Mouse (Mus musculus) stomach, postnatal 0 days (tissue): ENCODE measurements around the gene Slc34a3.
"Not testable (repeated sequence)": the region's sequence is repeated elsewhere in the genome, so short reads cannot be mapped to it uniquely, and the experiment has no call there.

Source experiments
- CTCF ChIP-seq: IDR thresholded peaks from 2 replicates; pipeline ENCODE4 v1.5.1; 2016; ENCODE audit warnings: antibody characterized with exemption, low read depth, mild to moderate bottlenecking, moderate library complexity
- EP300 ChIP-seq: optimal IDR thresholded peaks from 2 replicates; pipeline ENCODE3; 2016; ENCODE audit warnings: antibody characterized with exemption

- not testable (repeated sequence) for TF ChIP-seq CTCF, EP300
Observed at GRCm38 (mm10) chr2:25257250-25257649, 23.1 kb upstream of the Slc34a3 start.
